Mouse (Mus musculus) cerebellum, adult 2 months (tissue): ENCODE data around the gene Mbd5.

Experiments used
- CTCF ChIP-seq: fragments of 200-500 bp; IDR thresholded peaks from 2 replicates; pipeline ENCODE4 v1.5.1; 2011; ENCODE audit warnings: low read depth, mild to moderate bottlenecking, control low read depth, low read length, moderate library complexity, borderline replicate concordance; ENCODE audit not compliant: insufficient read depth
- POLR2A ChIP-seq: fragments of 200-500 bp; IDR thresholded peaks from 2 replicates; pipeline ENCODE4 v1.6.1; 2011; ENCODE audit warnings: low read length, control low read depth, borderline replicate concordance; ENCODE audit not compliant: insufficient read depth

- no peak for TF ChIP-seq POLR2A
- no peak for TF ChIP-seq CTCF
Measured at GRCm38 (mm10) chr2:49153649-49154048, 204.3 kb downstream of the Mbd5 start.
